Mouse (Mus musculus) hindbrain, postnatal 0 days (tissue): ENCODE measurements around the gene Phf20. TPM values are rescaled to one million over a fixed set of nuclear protein-coding genes. Genes with fewer than 3 reads are reported as not detected.

Experiments
- ATAC-seq: fragments of 200-750 bp; cut with Nextera tagmentation; 2 replicates; pipeline ENCODE4 v1.8.0; 2017; ENCODE audit warnings: mild to moderate bottlenecking, moderate TSS enrichment, moderate library complexity
- DNase-seq: peaks from one replicate; pipeline ENCODE4 v3.0.0-alpha.2; 2015; ENCODE audit warnings: low spot score
- H3K27ac ChIP-seq: fragments of 300-500 bp; sonication (generic); 2 replicates; pipeline ENCODE4 v1.5.1; 2014; ENCODE audit warnings: mild to moderate bottlenecking
- H3K27me3 ChIP-seq: fragments of 300-500 bp; sonication (generic); 2 replicates; pipeline ENCODE4 v1.6.1; 2014; ENCODE audit warnings: low read length, mixed read lengths; ENCODE audit not compliant: insufficient read depth
- H3K36me3 ChIP-seq: fragments of 300-500 bp; sonication (generic); 2 replicates; pipeline ENCODE4 v1.6.1; 2014; ENCODE audit warnings: low read length, mixed read lengths; ENCODE audit not compliant: insufficient read depth
- H3K4me1 ChIP-seq: fragments of 300-500 bp; sonication (generic); 2 replicates; pipeline ENCODE4 v1.6.1; 2014; ENCODE audit warnings: antibody characterized with exemption, low read length, mixed read lengths; ENCODE audit not compliant: insufficient read depth
- H3K4me2 ChIP-seq: fragments of 300-500 bp; sonication (generic); 2 replicates; pipeline ENCODE4 v1.6.1; 2014; ENCODE audit warnings: low read depth, mild to moderate bottlenecking, low read length, moderate library complexity, mixed read lengths
- H3K4me3 ChIP-seq: fragments of 300-500 bp; sonication (generic); 2 replicates; pipeline ENCODE4 v1.5.1; 2014; ENCODE audit warnings: low read length
- H3K9ac ChIP-seq: fragments of 300-500 bp; sonication (generic); replicated peaks from 2 replicates; pipeline ENCODE4 v1.6.1; 2014; ENCODE audit warnings: mild to moderate bottlenecking, low read length, moderate library complexity, mixed read lengths
- H3K9me3 ChIP-seq: fragments of 300-500 bp; sonication (generic); 2 replicates; pipeline ENCODE4 v1.6.1; 2016; ENCODE audit warnings: low read length, mixed read lengths
- CTCF ChIP-seq: IDR thresholded peaks from 2 replicates; pipeline ENCODE4 v1.5.1; 2016; ENCODE audit warnings: antibody characterized with exemption, control low read depth, low read depth
- WGBS: fragments of 180-500 bp; shearing (Covaris S2); extraction: QIAGEN DNeasy Blood & Tissue Kit; methylation state at CpG from one replicate; pipeline ENCODE4 v1.1.7; 2014; 5-methylcytosine and 5-hydroxymethylcytosine counted together
- polyA plus RNA-seq: library from polyadenylated mRNA; unstranded; fragments of >200 nt; fragmentation: Nextera tagmentation; extraction: Ambion mirVana; gene quantifications from 2 replicates; pipeline ENCODE4 v1.2.1, GENCODE M21; 2015
- total RNA-seq: library from RNA; depleted of rRNA; stranded (reverse); fragments of >200 nt; gene quantifications from 2 replicates; pipeline ENCODE4 v1.2.3, GENCODE M21; 2014

The Phf20 gene
- total and polyA plus RNA-seq, 2 experiments from 2014 or later = 27.3 to 100 TPM

GRCm38 (mm10) chr2:156321538-156321937 is 125.3 kb downstream of the Phf20 start:
- TF ChIP-seq CTCF = no peak
- no peaks in the 10 kb centered on the region for H3K4me1 ChIP-seq
- H3K4me3 ChIP-seq = no peak overlapping the region
- no peaks in the 10 kb centered on the region for H3K27me3 ChIP-seq
- H3K9me3 ChIP-seq = no peaks in the 10 kb centered on the region
- no peak overlapping the region for H3K9ac ChIP-seq
- ATAC-seq (no peak), DNase-seq (no peak)
- H3K36me3 ChIP-seq = no peaks in the 10 kb centered on the region
- no peak overlapping the region for H3K27ac ChIP-seq
- WGBS = 91% methylated on average over 6 of the region's 6 CpGs
- H3K4me2 ChIP-seq = no peak overlapping the region

GRCm38 (mm10) chr2:156324116-156324588 is 127.9 kb downstream of the Phf20 start:
- Histone ChIP-seq H3K9me3 (no peaks in the 10 kb centered on the region), H3K4me3 (no peak overlapping the region), H3K36me3 (no peaks in the 10 kb centered on the region), H3K9ac (no peak overlapping the region), H3K27ac (no peak overlapping the region), H3K4me1 (no peaks in the 10 kb centered on the region), H3K4me2 (no peak overlapping the region), H3K27me3 (no peaks in the 10 kb centered on the region)
- ATAC-seq = no peak
- WGBS = 66% methylated on average over 6 of the region's 6 CpGs
- DNase-seq = no peak
- no peak for TF ChIP-seq CTCF

- no peak overlapping the region for H3K9ac ChIP-seq
- H3K4me2 ChIP-seq = no peak overlapping the region
- WGBS = 55% methylated on average over 5 of the region's 5 CpGs
- no peak overlapping the region for H3K27ac ChIP-seq
- H3K36me3 ChIP-seq = no peaks in the 10 kb centered on the region
- no peak for ATAC-seq
- H3K4me3 ChIP-seq = no peak overlapping the region
- H3K27me3 ChIP-seq = no peaks in the 10 kb centered on the region
- no peaks in the 10 kb centered on the region for H3K9me3 ChIP-seq
- no peaks in the 10 kb centered on the region for H3K4me1 ChIP-seq
- DNase-seq = no peak
- TF ChIP-seq CTCF = no peak
Measured at GRCm38 (mm10) chr2:156324681-156325080, 128.4 kb downstream of the Phf20 start.

- DNase-seq = no peak
- TF ChIP-seq CTCF = no peak
- H3K36me3 ChIP-seq = no peaks in the 10 kb centered on the region
- H3K9me3 ChIP-seq = no peaks in the 10 kb centered on the region
- H3K4me3 ChIP-seq = no peak overlapping the region
- no peaks in the 10 kb centered on the region for H3K27me3 ChIP-seq
- no peak overlapping the region for H3K4me2 ChIP-seq
- no peak overlapping the region for H3K27ac ChIP-seq
- H3K9ac ChIP-seq = no peak overlapping the region
- ATAC-seq = no peak
- 86% methylated on average over 1 of the region's 1 CpGs for WGBS
- no peaks in the 10 kb centered on the region for H3K4me1 ChIP-seq
Measured at GRCm38 (mm10) chr2:156330681-156331080, 134.4 kb downstream of the Phf20 start.

- H3K4me3 ChIP-seq = no peak overlapping the region
- TF ChIP-seq CTCF = no peak
- no peak overlapping the region for H3K9ac ChIP-seq
- H3K27me3 ChIP-seq = no peaks in the 10 kb centered on the region
- no peaks in the 10 kb centered on the region for H3K4me1 ChIP-seq
- H3K27ac ChIP-seq = no peak overlapping the region
- H3K4me2 ChIP-seq = no peak overlapping the region
- no peaks in the 10 kb centered on the region for H3K36me3 ChIP-seq
- no peaks in the 10 kb centered on the region for H3K9me3 ChIP-seq
- no peak for DNase-seq
- WGBS = 69% methylated on average over 7 of the region's 7 CpGs
- no peak for ATAC-seq
Measured at GRCm38 (mm10) chr2:156331446-156331965, 135.2 kb downstream of the Phf20 start.

- Histone ChIP-seq H3K27me3 (no peaks in the 10 kb centered on the region), H3K9ac (no peak overlapping the region), H3K27ac (no peak overlapping the region), H3K36me3 (no peaks in the 10 kb centered on the region), H3K4me2 (no peak overlapping the region), H3K9me3 (no peaks in the 10 kb centered on the region), H3K4me3 (no peak overlapping the region), H3K4me1 (no peaks in the 10 kb centered on the region)
- 88% methylated on average over 4 of the region's 4 CpGs for WGBS
- DNase-seq (no peak), ATAC-seq (no peak)
- no peak for TF ChIP-seq CTCF
Measured at GRCm38 (mm10) chr2:156340078-156340477, 143.8 kb downstream of the Phf20 start.

- ATAC-seq (0 out of 2 replicates have a peak, but pooled peaks have one; percentile 27), DNase-seq (peak; percentile 60)
- H3K36me3 ChIP-seq = no peaks in the 10 kb centered on the region
- WGBS = 61% methylated on average over 12 of the region's 12 CpGs
- H3K4me3 ChIP-seq = no peak overlapping the region
- no peaks in the 10 kb centered on the region for H3K27me3 ChIP-seq
- H3K9me3 ChIP-seq = no peaks in the 10 kb centered on the region
- no peak overlapping the region for H3K27ac ChIP-seq
- H3K9ac ChIP-seq = no peak overlapping the region
- H3K4me2 ChIP-seq = no peak overlapping the region
- no peaks in the 10 kb centered on the region for H3K4me1 ChIP-seq
- TF ChIP-seq CTCF = peak; percentile 53
Measured at GRCm38 (mm10) chr2:156344775-156345532, 148.7 kb downstream of the Phf20 start.
